Mouse (Mus musculus) hindbrain, postnatal 0 days (tissue): Measurements from ENCODE around the gene Zfp704. TPM values are rescaled to one million over a fixed set of nuclear protein-coding genes. Genes with fewer than 3 reads are reported as not detected.
"Not testable (repeated sequence)": the region's sequence is repeated elsewhere in the genome, so short reads cannot be mapped to it uniquely, and the experiment has no call there.

Experiments used
- ATAC-seq: fragments of 200-750 bp; cut with Nextera tagmentation; 2 replicates; pipeline ENCODE4 v1.8.0; 2017; ENCODE audit warnings: mild to moderate bottlenecking, moderate TSS enrichment, moderate library complexity
- DNase-seq: peaks from one replicate; pipeline ENCODE4 v3.0.0-alpha.2; 2015; ENCODE audit warnings: low spot score
- H3K27ac ChIP-seq: fragments of 300-500 bp; sonication (generic); 2 replicates; pipeline ENCODE4 v1.5.1; 2014; ENCODE audit warnings: mild to moderate bottlenecking
- H3K27me3 ChIP-seq: fragments of 300-500 bp; sonication (generic); 2 replicates; pipeline ENCODE4 v1.6.1; 2014; ENCODE audit warnings: low read length, mixed read lengths; ENCODE audit not compliant: insufficient read depth
- H3K36me3 ChIP-seq: fragments of 300-500 bp; sonication (generic); 2 replicates; pipeline ENCODE4 v1.6.1; 2014; ENCODE audit warnings: low read length, mixed read lengths; ENCODE audit not compliant: insufficient read depth
- H3K4me1 ChIP-seq: fragments of 300-500 bp; sonication (generic); 2 replicates; pipeline ENCODE4 v1.6.1; 2014; ENCODE audit warnings: antibody characterized with exemption, low read length, mixed read lengths; ENCODE audit not compliant: insufficient read depth
- H3K4me2 ChIP-seq: fragments of 300-500 bp; sonication (generic); 2 replicates; pipeline ENCODE4 v1.6.1; 2014; ENCODE audit warnings: low read depth, mild to moderate bottlenecking, low read length, moderate library complexity, mixed read lengths
- H3K4me3 ChIP-seq: fragments of 300-500 bp; sonication (generic); 2 replicates; pipeline ENCODE4 v1.5.1; 2014; ENCODE audit warnings: low read length
- H3K9ac ChIP-seq: fragments of 300-500 bp; sonication (generic); replicated peaks from 2 replicates; pipeline ENCODE4 v1.6.1; 2014; ENCODE audit warnings: mild to moderate bottlenecking, low read length, moderate library complexity, mixed read lengths
- H3K9me3 ChIP-seq: fragments of 300-500 bp; sonication (generic); 2 replicates; pipeline ENCODE4 v1.6.1; 2016; ENCODE audit warnings: low read length, mixed read lengths
- CTCF ChIP-seq: IDR thresholded peaks from 2 replicates; pipeline ENCODE4 v1.5.1; 2016; ENCODE audit warnings: antibody characterized with exemption, control low read depth, low read depth
- WGBS: fragments of 180-500 bp; shearing (Covaris S2); extraction: QIAGEN DNeasy Blood & Tissue Kit; methylation state at CpG from one replicate; pipeline ENCODE4 v1.1.7; 2014; 5-methylcytosine and 5-hydroxymethylcytosine counted together
- polyA plus RNA-seq: library from polyadenylated mRNA; unstranded; fragments of >200 nt; fragmentation: Nextera tagmentation; extraction: Ambion mirVana; gene quantifications from 2 replicates; pipeline ENCODE4 v1.2.1, GENCODE M21; 2015
- total RNA-seq: library from RNA; depleted of rRNA; stranded (reverse); fragments of >200 nt; gene quantifications from 2 replicates; pipeline ENCODE4 v1.2.3, GENCODE M21; 2014

Zfp704 gene
- total and polyA plus RNA-seq, 2 experiments from 2014 or later = 11.2 to 57.5 TPM

GRCm38 (mm10) chr3:9574305-9574704 is 35.6 kb downstream of the Zfp704 start:
- H3K27ac ChIP-seq = no peak overlapping the region
- H3K4me2 ChIP-seq = no peak overlapping the region
- H3K36me3 ChIP-seq = no peaks in the 10 kb centered on the region
- 61% methylated on average over 8 of the region's 8 CpGs for WGBS
- no peaks in the 10 kb centered on the region for H3K9me3 ChIP-seq
- peaks cover 10% of the 10 kb centered on the region; the same call in 1 of the 2 replicates for H3K4me1 ChIP-seq
- H3K4me3 ChIP-seq = no peak overlapping the region
- no peaks in the 10 kb centered on the region for H3K27me3 ChIP-seq
- H3K9ac ChIP-seq = no peak overlapping the region
- ATAC-seq (no peak), DNase-seq (no peak)
- no peak for TF ChIP-seq CTCF

- Histone ChIP-seq H3K4me2 (no peak overlapping the region), H3K9me3 (no peaks in the 10 kb centered on the region), H3K27ac (no peak overlapping the region), H3K27me3 (no peaks in the 10 kb centered on the region), H3K36me3 (no peaks in the 10 kb centered on the region), H3K4me1 (peaks cover 7% of the 10 kb centered on the region; the same call in 1 of the 2 replicates), H3K4me3 (no peak overlapping the region), H3K9ac (no peak overlapping the region)
- WGBS = 42% methylated on average over 6 of the region's 6 CpGs
- TF ChIP-seq CTCF = no peak
- no peak for ATAC-seq
- DNase-seq = no peak
Observed at GRCm38 (mm10) chr3:9573581-9573980, 36.3 kb downstream of the Zfp704 start.

GRCm38 (mm10) chr3:9572261-9572660 is 37.6 kb downstream of the Zfp704 start:
- Histone ChIP-seq H3K9me3 (no peaks in the 10 kb centered on the region), H3K36me3 (no peaks in the 10 kb centered on the region), H3K9ac (no peak overlapping the region), H3K4me3 (no peak overlapping the region), H3K27ac (no peak overlapping the region), H3K27me3 (no peaks in the 10 kb centered on the region), H3K4me1 (0 out of 2 replicates have a peak, but pooled peaks cover 6% of the 10 kb centered on the region), H3K4me2 (no peak overlapping the region)
- WGBS = 88% methylated on average over 8 of the region's 8 CpGs
- TF ChIP-seq CTCF = no peak
- DNase-seq (no peak), ATAC-seq (no peak)

- Histone ChIP-seq H3K9ac (no peak overlapping the region), H3K36me3 (no peaks in the 10 kb centered on the region), H3K27me3 (no peaks in the 10 kb centered on the region), H3K4me1 (0 out of 2 replicates have a peak, but pooled peaks cover 6% of the 10 kb centered on the region), H3K4me2 (no peak overlapping the region), H3K9me3 (no peaks in the 10 kb centered on the region), H3K27ac (no peak overlapping the region), H3K4me3 (no peak overlapping the region)
- DNase-seq (no peak), ATAC-seq (no peak)
- TF ChIP-seq CTCF = no peak
- 98% methylated on average over 4 of the region's 4 CpGs for WGBS
Observed at GRCm38 (mm10) chr3:9570782-9571181, 39.1 kb downstream of the Zfp704 start.

GRCm38 (mm10) chr3:9569706-9570105 is 40.2 kb downstream of the Zfp704 start:
- H3K9me3 ChIP-seq, H3K27ac ChIP-seq, H3K4me1 ChIP-seq, H3K27me3 ChIP-seq, H3K4me3 ChIP-seq, ATAC-seq, H3K9ac ChIP-seq, DNase-seq, H3K4me2 ChIP-seq, H3K36me3 ChIP-seq: not testable (repeated sequence)
- WGBS = 93% methylated on average over 4 of the region's 4 CpGs

- Histone ChIP-seq H3K27ac (no peak overlapping the region), H3K9me3 (no peaks in the 10 kb centered on the region), H3K4me1 (no peaks in the 10 kb centered on the region), H3K4me2 (no peak overlapping the region), H3K27me3 (no peaks in the 10 kb centered on the region), H3K9ac (no peak overlapping the region; the same call in 1 of the 2 replicates), H3K4me3 (no peak overlapping the region), H3K36me3 (no peaks in the 10 kb centered on the region)
- ATAC-seq = no peak
- DNase-seq = no peak
- 64% methylated on average over 10 of the region's 10 CpGs for WGBS
- no peak for TF ChIP-seq CTCF
Observed at GRCm38 (mm10) chr3:9568565-9569228, 41.2 kb downstream of the Zfp704 start.

GRCm38 (mm10) chr3:9567948-9568347 is 41.9 kb downstream of the Zfp704 start:
- DNase-seq = no peak
- Histone ChIP-seq H3K4me2 (no peak overlapping the region), H3K4me3 (no peak overlapping the region), H3K27ac (no peak overlapping the region), H3K27me3 (no peaks in the 10 kb centered on the region), H3K36me3 (no peaks in the 10 kb centered on the region), H3K9me3 (no peaks in the 10 kb centered on the region), H3K9ac (no peak overlapping the region; the same call in 1 of the 2 replicates), H3K4me1 (no peaks in the 10 kb centered on the region)
- no peak for ATAC-seq
- no peak for TF ChIP-seq CTCF
- 69% methylated on average over 8 of the region's 8 CpGs for WGBS
